Mouse (Mus musculus): ENCODE measurements around the gene Krt80.

Gene Krt80

GRCm38 (mm10) chr15:101317814-101318500 lies 52.0 kb downstream of the Krt80 start:
- DNase-seq (ENCODE audit: low read depth, low spot score) = no peak

GRCm38 (mm10) chr15:101316913-101317813 lies 52.8 kb downstream of the Krt80 start:
- DNase-seq (ENCODE audit: low read depth, low spot score) = no peak

DNA sequence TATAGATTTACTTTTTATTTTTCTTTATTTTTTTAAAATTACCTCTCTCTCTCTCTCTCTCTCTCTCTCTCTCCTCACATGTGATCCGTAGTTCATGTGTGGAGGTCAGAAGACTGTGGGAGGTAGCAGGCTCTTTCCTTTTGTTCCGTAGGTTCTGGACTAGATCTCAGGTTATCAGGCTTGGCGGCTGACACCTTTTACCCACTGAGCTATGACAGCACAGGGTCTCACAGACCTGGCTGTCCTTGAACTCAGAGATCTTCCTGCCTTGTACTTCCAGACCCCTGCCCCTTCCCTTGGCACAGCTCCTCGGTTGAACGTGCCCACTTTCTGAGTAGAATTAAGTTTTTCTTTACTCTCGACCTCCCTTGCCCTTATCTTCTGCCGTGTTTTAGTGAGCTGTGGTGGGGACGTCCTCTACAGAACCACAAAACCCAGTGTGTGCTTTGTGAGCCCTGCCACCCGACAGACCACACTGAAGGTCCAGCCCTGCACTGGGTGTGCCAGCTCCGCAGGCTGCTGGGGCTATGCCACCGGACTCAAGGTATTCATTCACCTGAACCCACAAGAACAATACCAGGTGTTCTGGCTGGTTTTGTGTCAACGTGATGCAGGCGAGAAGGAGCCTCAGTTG lies 53.6 kb downstream of the Krt80 start:
- no peak for DNase-seq (ENCODE audit: low read depth, low spot score)

DNA sequence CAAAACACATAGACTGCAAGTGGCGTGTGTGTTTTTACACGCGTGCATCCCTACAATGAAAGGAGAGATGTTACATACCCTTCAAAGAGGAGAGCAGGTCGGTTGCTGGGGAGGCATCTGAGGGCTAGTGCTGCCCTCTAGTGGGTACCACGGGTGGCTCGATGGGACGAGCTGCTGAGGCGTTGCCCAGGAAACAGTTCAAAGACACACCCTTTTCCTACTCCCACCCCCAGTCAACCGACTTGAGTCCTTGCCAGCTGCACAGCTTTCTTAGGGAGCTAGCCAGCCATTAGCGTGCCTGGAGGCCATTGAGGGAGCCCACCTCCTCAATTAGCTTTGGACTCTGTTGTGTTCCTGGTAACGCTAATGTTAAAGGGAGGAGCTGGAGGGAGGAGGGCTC lies 54.1 kb downstream of the Krt80 start:
- DNase-seq (ENCODE audit: low read depth, low spot score) = peak; percentile 84

DNA sequence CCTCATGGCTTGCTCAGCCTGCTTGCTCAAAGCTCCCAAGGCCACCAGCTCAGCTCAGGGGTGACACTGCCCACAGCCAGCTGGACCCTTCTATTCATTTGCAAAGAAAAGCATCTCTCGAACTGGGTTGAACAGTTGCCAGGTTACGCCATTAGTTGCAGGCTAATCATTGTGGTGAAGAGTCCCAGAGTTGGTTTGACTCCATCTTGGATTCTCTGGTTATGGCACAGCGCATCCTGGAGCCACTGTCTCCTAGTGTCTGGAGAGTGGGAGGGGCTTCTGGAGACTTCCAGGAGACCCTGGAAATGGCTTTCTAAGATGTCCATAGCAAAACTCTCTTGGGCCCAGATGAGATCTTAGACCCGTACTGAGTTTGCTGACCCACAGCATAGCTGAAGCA lies 54.6 kb downstream of the Krt80 start:
- no peak for DNase-seq (ENCODE audit: low read depth, low spot score)

DNA sequence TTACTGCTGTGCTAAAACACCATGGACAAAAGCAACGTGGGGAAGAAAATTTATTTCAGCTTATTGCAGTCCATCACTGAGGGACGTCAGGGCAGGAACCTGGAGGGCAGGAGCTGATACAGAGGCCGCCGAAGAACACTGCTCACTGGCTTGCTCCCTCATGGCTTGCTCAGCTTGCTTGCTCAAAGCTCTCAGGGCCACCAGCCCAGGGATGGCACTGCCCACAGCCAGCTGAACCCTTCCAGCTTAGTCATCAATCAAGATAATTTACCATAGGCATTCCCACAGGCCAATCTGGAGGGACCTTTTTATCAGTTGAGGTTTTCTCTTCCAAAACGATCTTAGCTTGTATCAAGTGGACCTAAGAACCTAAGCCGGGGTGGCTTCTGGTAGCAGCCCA lies 58.0 kb downstream of the Krt80 start:
- DNase-seq (ENCODE audit: low read depth, low spot score) = no peak

GRCm38 (mm10) chr15:101311087-101311770 lies 58.7 kb downstream of the Krt80 start:
- no peak for DNase-seq (ENCODE audit: low read depth, low spot score)

- no peak for DNase-seq (ENCODE audit: low read depth, low spot score)
Measured at GRCm38 (mm10) chr15:101309493-101309892, 60.5 kb downstream of the Krt80 start.

- no peak for DNase-seq (ENCODE audit: low read depth, low spot score)
Measured at GRCm38 (mm10) chr15:101308440-101309348, 61.3 kb downstream of the Krt80 start.

DNA sequence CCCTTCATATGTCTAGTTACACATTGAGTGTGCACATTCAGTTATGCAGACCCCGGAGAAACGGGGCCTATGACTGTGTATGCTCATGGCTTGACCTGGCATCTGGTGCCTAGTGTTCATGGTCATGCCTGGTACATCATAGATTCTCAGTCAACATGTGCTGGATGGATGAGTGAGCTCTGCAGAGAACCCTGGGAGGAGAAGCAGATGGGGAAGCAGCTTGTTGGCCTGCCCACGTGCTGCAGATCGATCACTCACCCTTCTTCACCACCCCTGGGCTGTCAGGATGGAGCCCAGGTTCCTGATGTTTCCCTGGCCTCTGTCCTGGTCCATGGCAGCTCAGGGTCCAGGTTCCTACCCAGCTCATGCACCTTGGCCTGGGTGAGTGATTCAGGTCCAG lies 63.5 kb downstream of the Krt80 start:
- no peak for DNase-seq (ENCODE audit: low read depth, low spot score)

DNA sequence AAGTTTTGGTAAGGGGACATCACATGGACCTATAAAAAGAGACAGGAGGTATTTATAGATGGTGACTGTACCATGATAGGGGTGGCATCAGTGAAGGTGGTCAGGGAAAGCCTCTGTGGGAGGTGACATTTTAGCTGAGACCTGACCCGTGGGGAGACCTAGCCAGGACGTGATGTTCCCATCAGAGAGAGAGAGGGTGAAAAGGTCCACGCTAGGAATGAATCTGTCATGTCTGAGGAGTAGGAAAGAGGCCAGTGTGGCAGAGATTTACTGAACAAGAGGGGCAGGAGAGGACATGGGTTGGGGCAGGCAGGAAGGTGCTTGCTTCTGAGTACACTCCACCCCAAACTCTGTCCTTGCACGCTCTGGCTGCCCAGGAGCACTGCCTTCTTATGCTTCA lies 66.1 kb downstream of the Krt80 start:
- no peak for DNase-seq (ENCODE audit: low read depth, low spot score)

GRCm38 (mm10) chr15:101302201-101302600 lies 67.8 kb downstream of the Krt80 start:
- DNase-seq (ENCODE audit: low read depth, low spot score) = no peak

- no peak for DNase-seq (ENCODE audit: low read depth, low spot score)
Measured at GRCm38 (mm10) chr15:101300128-101300527, 69.8 kb downstream of the Krt80 start.

DNA sequence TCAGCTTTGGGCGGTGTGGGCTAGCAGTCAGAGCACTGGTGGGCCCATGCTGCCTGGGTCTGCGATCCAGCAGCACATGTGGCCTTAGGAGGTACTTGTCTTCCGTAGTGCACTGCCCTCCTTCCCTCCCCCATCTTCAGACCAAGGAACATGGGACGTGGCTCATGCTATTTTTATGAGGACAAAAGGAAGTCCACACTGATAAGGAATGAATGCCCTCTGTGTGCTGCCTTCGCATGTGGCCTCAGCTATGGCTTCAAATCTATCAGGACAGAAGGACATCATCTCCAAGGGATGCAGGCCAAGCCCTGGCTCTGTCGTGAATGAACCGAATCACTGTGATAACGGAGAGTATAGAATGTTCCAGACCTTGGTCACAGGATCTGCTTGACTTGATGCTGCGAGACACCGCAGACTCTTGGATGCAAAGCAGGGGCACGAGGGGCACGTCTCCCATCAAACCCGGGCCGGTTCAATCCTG lies 70.4 kb downstream of the Krt80 start:
- no peak for DNase-seq (ENCODE audit: low read depth, low spot score)

GRCm38 (mm10) chr15:101298550-101298949 lies 71.4 kb downstream of the Krt80 start:
- no peak for DNase-seq (ENCODE audit: low read depth, low spot score)

DNA sequence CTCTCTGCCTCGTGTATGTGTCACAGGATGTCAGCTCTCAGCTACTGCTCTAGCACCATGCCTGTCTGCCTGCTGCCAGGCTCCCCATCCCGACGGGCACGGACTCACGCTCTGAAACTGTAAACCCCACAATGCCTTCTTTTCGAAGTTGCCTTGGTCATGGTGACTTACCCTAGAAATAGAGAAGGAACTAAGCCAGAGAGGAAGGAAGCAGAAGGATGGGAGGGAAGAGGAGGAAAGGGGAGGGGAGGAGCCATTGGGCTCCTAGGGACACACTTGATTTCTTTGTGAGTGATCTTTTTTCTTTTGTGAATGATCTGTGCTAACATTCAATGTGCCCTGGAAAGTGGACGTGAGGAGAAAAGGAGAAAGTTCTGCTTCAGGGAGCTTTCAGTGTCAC lies 72.0 kb downstream of the Krt80 start:
- DNase-seq (ENCODE audit: low read depth, low spot score) = no peak
